Mouse (Mus musculus) spleen, embryonic (tissue): ENCODE measurements around the gene Prkab1.

Source experiments
- CTCF ChIA-PET: fragments of 350-600 bp; sonication (Branson Sonifier 250); formaldehyde crosslinking; loops from one replicate; lab custom pipeline; 2022; lab: Charles Lee

Gene Prkab1

DNA sequence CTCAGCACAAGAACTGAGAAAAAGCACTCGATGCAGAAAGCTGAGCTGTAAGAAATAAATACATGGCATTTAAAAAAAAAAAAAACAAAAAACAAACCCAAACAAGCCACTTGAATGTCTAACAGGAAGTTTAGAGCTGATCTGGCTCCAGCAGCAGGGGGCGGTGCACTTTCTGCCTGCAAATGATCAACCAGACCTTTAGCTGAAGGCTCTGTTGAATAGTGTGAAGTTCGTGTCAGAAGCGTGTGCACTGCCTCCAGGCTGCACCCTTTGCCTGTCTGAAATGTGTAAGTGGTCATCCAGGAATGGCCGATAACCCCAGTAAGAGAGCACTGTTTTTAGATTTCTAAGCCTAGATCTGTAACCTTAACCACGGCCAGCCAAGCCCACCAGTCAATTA, 5.5 kb downstream of the Prkab1 start:
- CTCF ChIA-PET, result interaction anchor here (0.6 kb wide), 1 partner anchor 140 kb away, joined by 7 read pairs; no protein-coding TSS in a partner anchor

DNA sequence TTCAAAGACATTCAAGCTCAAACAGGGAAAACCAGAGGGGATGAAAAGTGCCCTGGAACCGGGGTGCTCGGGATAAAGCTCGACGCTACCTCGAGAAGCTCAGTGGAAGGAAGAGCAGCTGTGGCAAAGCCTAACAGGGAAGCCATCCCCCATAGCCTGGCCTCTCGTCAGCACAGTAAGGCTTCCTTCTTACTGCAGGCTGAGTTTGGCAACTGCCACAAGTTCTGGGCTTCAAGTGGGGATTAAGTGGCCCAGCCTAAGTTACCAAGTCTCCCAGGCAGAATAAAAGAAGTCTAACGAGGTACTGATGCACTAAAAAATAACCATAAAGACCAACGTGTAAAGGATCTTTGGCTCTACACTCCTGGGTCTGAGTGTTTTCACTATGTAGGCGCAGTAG, 6.1 kb downstream of the Prkab1 start:
- CTCF ChIA-PET, result interaction anchor here (0.5 to 0.6 kb wide), 2 partner anchors 10 to 139 kb away, joined by 3 to 7 read pairs; no protein-coding TSS in a partner anchor

GRCm38 (mm10) chr5:116017391-116017790, 6.9 kb downstream of the Prkab1 start:
- CTCF ChIA-PET, result interaction anchor here (0.5 kb wide), 1 partner anchor 9 kb away, joined by 3 read pairs; no protein-coding TSS in a partner anchor

DNA sequence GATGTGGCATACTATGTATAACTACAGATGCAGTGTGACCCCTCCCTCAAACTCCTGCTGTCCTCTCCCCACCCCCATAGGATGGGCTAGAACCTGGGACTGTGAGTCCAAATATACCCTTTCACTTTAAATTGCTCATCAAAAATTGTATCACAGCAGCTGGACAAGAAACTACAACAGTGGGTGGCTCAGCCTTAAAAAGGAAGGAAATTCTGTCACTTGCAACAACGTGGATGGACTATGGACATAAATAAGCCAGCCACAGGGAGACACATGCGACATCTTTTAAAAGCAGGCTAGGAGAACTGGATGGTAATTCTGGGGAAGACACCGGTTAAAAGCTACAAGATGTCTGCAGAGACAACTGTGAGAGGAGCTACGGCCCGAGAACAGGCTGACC, 7.8 kb downstream of the Prkab1 start:
- CTCF ChIA-PET, result no interaction called here

DNA sequence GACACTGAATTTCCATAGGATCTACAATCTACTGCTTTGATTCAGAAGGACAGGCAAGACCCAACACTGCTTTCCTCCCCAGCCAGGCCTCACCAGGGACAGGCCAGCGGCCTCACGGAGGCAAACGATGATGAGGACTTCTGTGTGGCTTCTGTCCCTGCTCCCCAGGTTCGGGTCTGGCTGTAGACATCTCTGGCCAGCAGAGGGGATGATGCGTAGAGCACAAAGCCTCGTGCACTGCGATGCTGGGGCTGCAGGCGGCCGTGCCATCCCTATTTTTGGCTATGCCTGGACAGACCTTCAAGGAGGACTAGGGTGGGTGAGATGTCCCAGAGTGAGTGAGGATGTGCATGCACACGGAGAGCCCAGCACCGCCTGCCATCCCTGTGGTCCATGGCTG, 10.1 kb downstream of the Prkab1 start:
- CTCF ChIA-PET, result no interaction called here

DNA sequence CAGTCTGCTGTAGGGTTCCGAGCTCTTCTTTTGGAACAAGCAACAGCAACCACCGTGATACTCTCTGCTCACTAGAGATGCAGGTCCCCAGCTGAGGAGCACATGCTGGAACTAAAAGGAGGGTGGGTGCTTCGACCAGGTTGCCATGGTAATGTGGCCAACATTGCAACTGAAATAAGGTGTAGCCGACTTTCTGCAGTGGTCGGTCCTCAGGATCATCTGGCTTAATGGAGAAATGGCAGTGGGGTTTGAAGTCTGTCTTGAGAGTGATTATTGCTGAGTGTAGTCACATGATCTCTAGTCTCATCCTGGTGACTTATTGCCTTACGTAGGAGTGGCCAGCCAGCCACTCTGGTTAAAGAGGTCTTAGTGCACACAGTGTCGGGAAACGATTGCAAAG, 10.5 kb downstream of the Prkab1 start:
- CTCF ChIA-PET, result no interaction called here

- CTCF ChIA-PET, result interaction anchor here (0.6 kb wide), 1 partner anchor 1909 kb away, joined by 3 read pairs; no protein-coding TSS in a partner anchor
Measured at GRCm38 (mm10) chr5:116012503-116012902, 11.8 kb downstream of the Prkab1 start.

GRCm38 (mm10) chr5:116011700-116012099, 12.6 kb downstream of the Prkab1 start:
- CTCF ChIA-PET, result no interaction called here

- CTCF ChIA-PET, result no interaction called here
Measured at GRCm38 (mm10) chr5:116009884-116010627, 14.3 kb downstream of the Prkab1 start.

- CTCF ChIA-PET, result no interaction called here
Measured at GRCm38 (mm10) chr5:116009091-116009851, 15.0 kb downstream of the Prkab1 start.

DNA sequence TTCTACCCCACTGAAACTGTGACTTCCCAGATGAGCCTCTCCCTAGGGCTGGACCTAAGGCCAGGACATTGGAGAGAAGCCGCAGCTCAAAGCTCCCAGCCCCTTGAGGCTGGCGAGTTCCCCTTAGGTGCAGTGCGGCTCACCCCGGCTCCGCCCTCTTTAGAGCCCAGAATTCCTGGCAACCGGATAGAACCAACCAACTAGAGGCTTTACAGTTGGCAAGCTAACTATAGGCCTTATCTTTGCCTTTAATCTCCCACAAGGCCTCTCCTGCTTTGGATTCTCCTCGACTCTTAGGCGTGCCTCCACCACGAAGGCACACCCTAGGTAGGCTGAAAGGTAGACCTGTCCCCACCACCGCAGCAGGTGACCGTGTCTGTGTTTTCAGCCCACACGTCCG, 16.6 kb downstream of the Prkab1 start:
- CTCF ChIA-PET, result interaction anchor here (0.6 kb wide), 1 partner anchor 10 kb away, joined by 3 read pairs; no protein-coding TSS in a partner anchor

DNA sequence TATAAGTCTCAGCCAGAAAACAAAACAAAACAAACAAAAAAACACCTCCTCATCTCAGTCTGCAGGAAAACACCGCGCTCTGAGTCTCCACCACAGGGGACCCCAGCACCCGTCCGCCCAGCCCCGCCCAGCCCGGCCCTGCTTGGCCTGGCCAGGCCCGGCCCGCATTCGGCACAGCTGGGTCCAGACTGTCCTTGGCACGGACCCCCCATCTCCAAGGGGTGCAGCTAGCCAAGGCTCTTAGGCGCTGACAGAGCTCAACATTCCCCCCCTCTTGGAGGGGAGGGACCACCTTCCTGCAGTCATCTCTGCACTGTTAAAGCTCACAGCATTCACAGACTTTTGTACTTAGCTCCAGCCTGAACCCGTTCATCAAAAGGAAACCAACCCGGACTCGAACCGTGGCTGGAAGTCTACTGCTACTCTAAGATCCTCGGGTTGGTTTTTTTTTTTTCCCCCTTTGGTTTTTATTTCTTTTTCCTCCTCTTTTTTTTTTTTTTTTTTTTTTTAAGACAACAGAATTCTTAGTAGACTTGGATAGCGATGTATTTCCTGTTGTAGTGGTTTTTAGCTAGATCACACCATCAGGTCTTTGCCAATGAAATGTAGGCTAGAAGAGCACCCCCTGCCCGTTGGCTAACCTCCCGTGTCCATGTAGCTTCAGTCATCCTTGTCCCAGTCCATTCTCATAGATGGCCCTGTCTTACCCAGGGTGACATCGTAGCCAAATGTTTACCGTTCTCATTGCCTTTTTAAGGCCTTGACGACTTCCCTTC, 17.8 kb downstream of the Prkab1 start:
- CTCF ChIA-PET, result no interaction called here

GRCm38 (mm10) chr5:116004271-116004670, 20.0 kb downstream of the Prkab1 start:
- CTCF ChIA-PET, result interaction anchor here (0.6 kb wide), 1 partner anchor 63 kb away, joined by 3 read pairs; no protein-coding TSS in a partner anchor

DNA sequence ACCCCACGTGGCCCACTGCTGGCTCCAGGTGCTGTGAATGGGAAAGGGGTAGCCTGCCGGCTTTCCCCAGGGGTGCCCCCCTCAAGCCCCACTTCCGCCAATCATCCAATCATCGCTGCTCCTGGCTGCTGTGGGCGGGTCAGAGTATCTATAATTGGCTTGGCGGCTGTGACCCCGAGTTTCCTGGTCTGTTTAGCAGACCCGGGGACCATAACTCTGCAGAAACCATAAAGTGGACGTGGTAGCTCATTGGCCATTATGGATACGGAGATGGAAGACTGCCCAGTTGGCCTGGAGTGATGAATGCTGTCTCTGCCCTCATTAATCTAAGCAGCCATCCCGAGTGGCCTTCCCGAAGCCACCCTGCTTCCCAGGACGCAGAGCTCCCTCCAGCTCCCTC, 20.5 kb downstream of the Prkab1 start:
- CTCF ChIA-PET, result no interaction called here

- CTCF ChIA-PET, result interaction anchor here (0.6 kb wide), 1 partner anchor 26 kb away, joined by 3 read pairs; no protein-coding TSS in a partner anchor
Measured at GRCm38 (mm10) chr5:116003154-116003553, 21.2 kb downstream of the Prkab1 start.

DNA sequence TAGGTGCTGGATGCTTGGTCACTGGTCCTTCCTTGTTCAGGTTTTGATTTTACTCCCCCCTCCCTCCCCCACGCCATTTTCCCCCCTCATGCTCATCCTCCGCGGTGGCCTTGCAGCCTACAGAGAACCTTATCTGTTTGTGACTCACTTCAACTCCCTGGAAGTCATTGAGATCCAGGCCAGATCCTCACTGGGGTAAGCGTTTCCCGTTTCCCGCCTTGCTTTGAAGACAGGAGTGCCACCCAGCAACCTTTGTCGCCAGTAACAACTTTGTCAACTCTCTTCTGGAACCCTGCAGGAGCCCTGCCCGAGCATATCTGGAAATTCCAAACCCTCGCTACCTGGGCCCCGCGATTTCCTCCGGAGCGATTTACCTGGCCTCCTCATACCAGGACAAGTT, 26.9 kb downstream of the Prkab1 start:
- CTCF ChIA-PET, result no interaction called here

GRCm38 (mm10) chr5:115994101-115994500, 30.2 kb downstream of the Prkab1 start:
- CTCF ChIA-PET, result no interaction called here

DNA sequence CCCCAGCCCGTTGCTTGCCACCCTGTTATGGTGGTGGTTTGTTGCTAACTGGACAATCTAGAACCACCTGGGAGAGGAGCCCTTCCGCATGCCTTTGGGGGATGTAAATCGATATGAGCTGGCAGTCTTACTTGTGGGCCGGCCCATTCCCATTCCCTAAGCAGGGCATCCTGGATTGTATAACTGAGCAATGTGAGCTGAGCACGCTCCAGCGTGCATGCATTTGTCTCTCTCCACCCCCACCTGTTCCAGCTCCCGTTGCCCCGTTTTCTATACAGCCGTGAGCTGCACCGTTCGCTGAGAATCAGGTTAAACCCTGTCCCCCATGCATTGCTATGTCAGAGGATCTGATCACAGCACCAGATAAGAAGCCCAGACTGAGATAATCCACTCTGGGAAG, 32.6 kb downstream of the Prkab1 start:
- CTCF ChIA-PET, result no interaction called here

DNA sequence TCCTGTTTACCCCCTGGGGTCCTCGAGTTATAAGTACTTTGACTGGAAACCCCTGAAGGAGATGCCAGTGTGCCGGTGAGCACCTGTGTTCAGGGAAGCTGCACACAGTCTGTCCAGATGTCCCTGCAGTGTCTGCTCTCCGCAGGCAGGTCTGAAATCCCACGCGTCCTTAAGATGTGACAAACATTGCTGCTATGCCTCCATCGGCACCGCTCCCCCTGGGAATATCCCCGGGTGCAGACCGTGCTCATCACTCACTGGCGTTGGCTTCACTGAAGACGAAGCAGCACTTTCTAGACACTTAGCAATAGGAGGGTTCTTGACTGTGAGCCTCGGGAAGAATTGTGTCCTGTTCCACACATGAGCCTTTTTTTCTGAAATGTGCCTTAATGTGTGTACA, 37.0 kb downstream of the Prkab1 start:
- CTCF ChIA-PET, result no interaction called here

DNA sequence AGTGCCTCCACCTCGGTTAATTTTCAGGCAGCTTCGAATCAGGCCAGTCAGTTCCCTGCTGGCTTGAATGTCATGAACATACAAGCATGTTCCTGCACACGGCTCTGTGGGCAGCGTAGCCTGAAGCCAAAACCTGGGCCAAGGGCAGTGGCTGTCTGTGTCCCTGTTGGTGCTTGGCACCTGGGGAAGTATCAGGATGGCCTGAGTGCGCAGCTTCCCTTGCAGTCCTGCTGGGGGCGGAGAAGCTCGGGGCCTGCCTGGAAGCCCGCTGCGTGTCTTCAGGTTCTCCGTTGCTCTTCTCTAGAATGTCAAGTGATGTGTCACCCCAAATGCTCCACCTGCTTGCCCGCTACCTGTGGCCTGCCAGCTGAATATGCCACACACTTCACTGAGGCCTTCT, 39.2 kb downstream of the Prkab1 start:
- CTCF ChIA-PET, result interaction anchor here (0.6 kb wide), 1 partner anchor 13 kb away, joined by 3 read pairs; no protein-coding TSS in a partner anchor

DNA sequence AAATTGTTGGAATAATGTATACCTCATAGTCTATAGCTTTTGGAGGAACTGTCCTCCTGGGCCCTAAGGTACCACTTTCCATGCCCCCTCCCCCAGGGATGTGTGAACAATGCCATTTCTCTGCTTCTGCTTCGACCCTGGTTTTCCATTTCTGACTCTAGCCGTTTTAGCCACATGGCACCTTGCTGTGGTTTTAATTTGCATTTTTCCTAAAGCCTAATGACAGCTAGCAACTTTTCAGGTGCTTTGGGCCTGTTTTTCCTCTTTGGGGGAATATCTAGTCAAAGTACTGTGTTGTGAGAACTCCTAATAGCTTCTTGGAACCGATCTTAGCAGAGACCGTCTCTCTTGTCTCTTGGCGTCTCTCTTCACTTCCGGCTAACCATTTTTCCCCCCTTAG, 39.9 kb downstream of the Prkab1 start:
- CTCF ChIA-PET, result no interaction called here
